Comparison of ENCODE assay signal across 10 mouse cellular contexts in genomic region chr6:93771081-93771480, GRCm38 (mm10).
DNase-seq lines count a peak whose midpoint lies in the region; ATAC-seq lines count a peak whose summit lies in the region.
"Had no signal": no experiment of that assay in that cellular context is flagged by ENCODE, and none has a peak within 500 bp of the region (broad histone marks: within the 10 kb centered on the region; RNA-seq: fewer than 3 reads in every experiment).

No protein-coding gene starts in this region.

- DNase-seq in heart, adult 11 months = no peak
- peak; percentile 30 for DNase-seq in R1 (ENCODE audit: low read depth, low spot score)
- DNase-seq in forebrain, embryonic 14.5 days (ENCODE audit: low spot score) = peak; percentile 31
- DNase-seq in heart, embryonic 10.5 days (ENCODE audit: low spot score) = no peak
- DNase-seq in heart, adult 18-20 months = no peak
- no peak for DNase-seq in urinary bladder, postnatal 14 days (ENCODE audit: low spot score)
- DNase-seq: left cerebral cortex, postnatal 4 days had no signal

- no peaks in the 10 kb centered on the region for H3K27me3 ChIP-seq in heart, embryonic 13.5 days (replicated peaks)
- no peaks in the 10 kb centered on the region for H3K27me3 ChIP-seq in forebrain, embryonic 14.5 days (replicated peaks; ENCODE audit: control insufficient read depth, insufficient read depth, low read length)
- H3K27me3 ChIP-seq in heart, embryonic 10.5 days (ENCODE audit: insufficient read depth, poor library complexity, severe bottlenecking) = no peaks in the 10 kb centered on the region

- no peak for ATAC-seq in heart, embryonic 13.5 days (ENCODE audit: extremely low read depth, insufficient number of reproducible peaks, low FRiP score, low TSS enrichment)
- ATAC-seq in forebrain, embryonic 14.5 days = peak; percentile 57
- ATAC-seq in megakaryocyte progenitor cell, adult 5-6 weeks (replicated peaks; ENCODE audit: poor library complexity) = peak; percentile 92
- ATAC-seq: CD4-positive, CD25-positive, alpha-beta regulatory T cell, adult 4 months had no signal

- H3K27ac ChIP-seq in heart, embryonic 13.5 days (replicated peaks) = 0 out of 2 replicates have a peak overlapping the region, but pooled peaks have one; percentile 12
- peak overlapping the region; percentile 39; the same call in 1 of the 2 replicates for H3K27ac ChIP-seq in forebrain, embryonic 14.5 days (ENCODE audit: low read depth, low read length)
- no peak overlapping the region for H3K27ac ChIP-seq in heart, embryonic 10.5 days

- no peak overlapping the region for H3K4me3 ChIP-seq in heart, embryonic 13.5 days
- no peak overlapping the region for H3K4me3 ChIP-seq in forebrain, embryonic 14.5 days (ENCODE audit: low read depth, low read length)
- H3K4me3 ChIP-seq in heart, embryonic 10.5 days = no peak overlapping the region

- no peak overlapping the region for H3K4me2 ChIP-seq in heart, embryonic 13.5 days
- no peak overlapping the region for H3K4me2 ChIP-seq in forebrain, embryonic 14.5 days (ENCODE audit: low read length)

- WGBS in heart, embryonic 13.5 days = 58% methylated on average over 4 of the region's 4 CpGs
- 26% methylated on average over 4 of the region's 4 CpGs for WGBS in forebrain, embryonic 14.5 days
- WGBS in heart, embryonic 10.5 days = 57% methylated on average over 4 of the region's 4 CpGs

- H3K36me3 ChIP-seq in heart, embryonic 13.5 days = peaks cover 5% of the 10 kb centered on the region
- H3K36me3 ChIP-seq in forebrain, embryonic 14.5 days (ENCODE audit: control insufficient read depth, insufficient read depth, low read length) = no peaks in the 10 kb centered on the region
- H3K36me3 ChIP-seq in heart, embryonic 10.5 days = peaks cover 13% of the 10 kb centered on the region

- H3K9ac ChIP-seq in heart, embryonic 13.5 days = no peak overlapping the region
- H3K9ac ChIP-seq in forebrain, embryonic 14.5 days (ENCODE audit: low read length) = 0 out of 2 replicates have a peak overlapping the region, but pooled peaks have one; percentile 17

- peaks cover 8% of the 10 kb centered on the region for H3K4me1 ChIP-seq in heart, embryonic 13.5 days
- H3K4me1 ChIP-seq in forebrain, embryonic 14.5 days (ENCODE audit: control insufficient read depth, insufficient read depth, low read length) = peaks cover 26% of the 10 kb centered on the region
- peaks cover 7% of the 10 kb centered on the region; the same call in 1 of the 2 replicates for H3K4me1 ChIP-seq in heart, embryonic 10.5 days

- peaks cover 6% of the 10 kb centered on the region for H3K9me3 ChIP-seq in heart, embryonic 13.5 days
- H3K9me3 ChIP-seq in forebrain, embryonic 14.5 days (replicated peaks; ENCODE audit: control insufficient read depth, low read length) = peaks cover 2% of the 10 kb centered on the region; the same call in 1 of the 2 replicates
- no peaks in the 10 kb centered on the region for H3K9me3 ChIP-seq in heart, embryonic 10.5 days

Comparison
In these comparisons a context has a peak if more than half of its experiments do, and no peak if none do; other contexts are left out.
1. DNase-seq: peak in R1 (single experiment) and forebrain, embryonic 14.5 days (single experiment); none in heart, adult 11 months (single experiment), heart, embryonic 10.5 days (single experiment), heart, adult 18-20 months (0 of 2) and urinary bladder, postnatal 14 days (single experiment).